Mouse (Mus musculus): ENCODE results near the gene Prickle3.
"Not testable (repeated sequence)": the region's sequence is repeated elsewhere in the genome, so short reads cannot be mapped to it uniquely, and the experiment has no call there.

Gene Prickle3

GRCm38 (mm10) chrX:7670921-7671623, 14.0 kb downstream of the Prickle3 start, which contains the start of gene Plp2:
Gene Plp2 (minus strand): TSS chrX:7671390.
- DNase-seq (ENCODE audit: low spot score in 2 of 2), result peak in 1 of 2 experiments; percentile 39

- no peak for DNase-seq (ENCODE audit: low spot score in 2 of 2)
These were observed 15.7 kb downstream of the Prickle3 start for GRCm38 (mm10) chrX:7672739-7673138.

GRCm38 (mm10) chrX:7673578-7674281, 16.7 kb downstream of the Prickle3 start:
- peak in 1 of 2 experiments; percentile 58 for DNase-seq (ENCODE audit: low spot score in 2 of 2)

GRCm38 (mm10) chrX:7674284-7675000, 17.4 kb downstream of the Prickle3 start:
- peak in 1 of 2 experiments; percentile 35 for DNase-seq (ENCODE audit: low spot score in 2 of 2)

- no peak for DNase-seq (ENCODE audit: low spot score in 2 of 2)
These were observed 17.9 kb downstream of the Prickle3 start for GRCm38 (mm10) chrX:7675001-7675380.

GRCm38 (mm10) chrX:7678986-7679385, 21.9 kb downstream of the Prickle3 start:
- no peak for DNase-seq (ENCODE audit: low spot score in 2 of 2)

GRCm38 (mm10) chrX:7679405-7680056, 22.5 kb downstream of the Prickle3 start:
- peak; percentile 72 to 90 for DNase-seq (ENCODE audit: low spot score in 2 of 2)

- DNase-seq (ENCODE audit: low spot score in 2 of 2), result no peak
These were observed 23.0 kb downstream of the Prickle3 start for GRCm38 (mm10) chrX:7680057-7680412.

GRCm38 (mm10) chrX:7680864-7681263, 23.8 kb downstream of the Prickle3 start, which contains the start of gene Magix:
Gene Magix (minus strand): TSS chrX:7681251.
- no peak for DNase-seq (ENCODE audit: low spot score in 2 of 2)

- DNase-seq (ENCODE audit: low spot score in 2 of 2), result no peak
These were observed 31.3 kb downstream of the Prickle3 start for GRCm38 (mm10) chrX:7688321-7688720.

- DNase-seq (ENCODE audit: low spot score in 2 of 2), result no peak
These were observed 33.4 kb downstream of the Prickle3 start for GRCm38 (mm10) chrX:7690486-7690885.

GRCm38 (mm10) chrX:7692862-7693261, 35.8 kb downstream of the Prickle3 start:
- DNase-seq (ENCODE audit: low spot score in 2 of 2), result peak in 1 of 2 experiments; percentile 51

GRCm38 (mm10) chrX:7696520-7696919, 39.5 kb downstream of the Prickle3 start:
- no peak for DNase-seq (ENCODE audit: low spot score in 2 of 2)

- peak; percentile 60 to 85 for DNase-seq (ENCODE audit: low spot score in 2 of 2)
These were observed 39.9 kb downstream of the Prickle3 start, which contains the start of gene Gpkow for GRCm38 (mm10) chrX:7696954-7697381. Gene Gpkow (plus strand): TSS chrX:7697131.

- not testable (repeated sequence) for DNase-seq (ENCODE audit: low spot score in 2 of 2)
These were observed 56.7 kb downstream of the Prickle3 start for GRCm38 (mm10) chrX:7713764-7714134.

- peak; percentile 79 to 94 for DNase-seq (ENCODE audit: low spot score in 2 of 2)
These were observed 57.3 kb downstream of the Prickle3 start, which contains the start of gene Wdr45 for GRCm38 (mm10) chrX:7714135-7714899. Gene Wdr45 (plus strand): TSS chrX:7714333.

GRCm38 (mm10) chrX:7716058-7716457, 59.0 kb downstream of the Prickle3 start:
- DNase-seq (ENCODE audit: low spot score in 2 of 2), result not testable (repeated sequence)

Measured in spleen, postnatal 10 days (tissue).